Mouse (Mus musculus) neutrophil, adult 5-6 weeks (primary cell): ENCODE data around the gene Vax1. TPM values are rescaled to one million over a fixed set of nuclear protein-coding genes. Genes with fewer than 3 reads are reported as not detected.

Experiments
- ATAC-seq: fragments of 151-379, 151-347 bp; 2 replicates; pipeline ENCODE4 v1.8.0; 2017; ENCODE audit warnings: mild to moderate bottlenecking, moderate TSS enrichment; ENCODE audit not compliant: insufficient number of reproducible peaks, poor library complexity, low FRiP score, severe bottlenecking; ENCODE audit errors: extremely low read depth
- total RNA-seq: library from RNA; stranded (forward); fragments of 200-1000 nt; gene quantifications from 2 replicates; pipeline ENCODE4 v1.2.3, GENCODE M21; 2017

The Vax1 gene
- total RNA-seq, 1 experiment from 2014 or later = not detected

- no peak for ATAC-seq
Measured at GRCm38 (mm10) chr19:59171151-59171870, 1.5 kb upstream of the Vax1 start.

- ATAC-seq = no peak
Measured at GRCm38 (mm10) chr19:59170766-59171095, 875 bp upstream of the Vax1 start.

GRCm38 (mm10) chr19:59169143-59169935, 517 bp downstream of the Vax1 start:
- no peak for ATAC-seq

GRCm38 (mm10) chr19:59168386-59168905, 1.4 kb downstream of the Vax1 start:
- no peak for ATAC-seq

GRCm38 (mm10) chr19:59167871-59168270, 2.0 kb downstream of the Vax1 start:
- ATAC-seq = no peak

- no peak for ATAC-seq
Measured at GRCm38 (mm10) chr19:59166879-59167278, 3.0 kb downstream of the Vax1 start.

GRCm38 (mm10) chr19:59166311-59166761, 3.5 kb downstream of the Vax1 start:
- no peak for ATAC-seq

GRCm38 (mm10) chr19:59165577-59165976, 4.3 kb downstream of the Vax1 start:
- ATAC-seq = no peak

GRCm38 (mm10) chr19:59164896-59165560, 4.8 kb downstream of the Vax1 start:
- no peak for ATAC-seq

GRCm38 (mm10) chr19:59164111-59164510, 5.7 kb downstream of the Vax1 start:
- ATAC-seq = no peak

GRCm38 (mm10) chr19:59156702-59157101, 13.2 kb downstream of the Vax1 start:
- ATAC-seq = no peak

- no peak for ATAC-seq
Measured at GRCm38 (mm10) chr19:59154171-59154570, 15.7 kb downstream of the Vax1 start.

- no peak for ATAC-seq
Measured at GRCm38 (mm10) chr19:59145492-59146140, 24.2 kb downstream of the Vax1 start.

- no peak for ATAC-seq
Measured at GRCm38 (mm10) chr19:59145064-59145463, 24.8 kb downstream of the Vax1 start.

- ATAC-seq = no peak
Measured at GRCm38 (mm10) chr19:59142206-59142605, 27.6 kb downstream of the Vax1 start.

- ATAC-seq = no peak
Measured at GRCm38 (mm10) chr19:59135387-59135786, 34.5 kb downstream of the Vax1 start.

- ATAC-seq = no peak
Measured at GRCm38 (mm10) chr19:59134916-59135315, 34.9 kb downstream of the Vax1 start.

GRCm38 (mm10) chr19:59133202-59133601, 36.7 kb downstream of the Vax1 start:
- no peak for ATAC-seq

GRCm38 (mm10) chr19:59129671-59130070, 40.2 kb downstream of the Vax1 start:
- no peak for ATAC-seq
